Mouse (Mus musculus) C2C12 (cell line): Measurements from ENCODE around the gene Ankrd33. TPM values are rescaled to one million over a fixed set of nuclear protein-coding genes. Genes with fewer than 3 reads are reported as not detected.

Experiments used
- H3K27me3 ChIP-seq: one replicate; pipeline ENCODE4 v1.6.1; 2011; ENCODE audit not compliant: control insufficient read depth, insufficient read depth, insufficient read length
- H3K36me3 ChIP-seq: one replicate; pipeline ENCODE4 v1.6.1; 2011; ENCODE audit not compliant: control insufficient read depth, insufficient read depth
- H3K4me3 ChIP-seq: one replicate; pipeline ENCODE4 v1.5.1; 2011; ENCODE audit warnings: mild to moderate bottlenecking, control low read depth; ENCODE audit not compliant: poor library complexity, insufficient read depth, severe bottlenecking
- H3K79me2 ChIP-seq: one replicate; pipeline ENCODE4 v1.6.1; 2011; ENCODE audit not compliant: control insufficient read depth, insufficient read depth
- H3K79me3 ChIP-seq: one replicate; pipeline ENCODE4 v1.6.1; 2011; ENCODE audit warnings: low read depth, control low read depth
- H3ac ChIP-seq: one replicate; pipeline ENCODE3; 2011; ENCODE audit warnings: low read depth; ENCODE audit not compliant: control insufficient read depth, insufficient read length
- CEBPB ChIP-seq: IDR thresholded peaks from one replicate; pipeline ENCODE4 v1.6.1; 2011; ENCODE audit warnings: low read depth, mild to moderate bottlenecking, control low read depth, moderate library complexity
- CTCF ChIP-seq: IDR thresholded peaks from one replicate; pipeline ENCODE4 v1.5.1; 2011; ENCODE audit not compliant: control insufficient read depth, insufficient read depth, insufficient read length
- FOSL1 ChIP-seq: IDR thresholded peaks from one replicate; pipeline ENCODE4 v1.8.0; 2011; ENCODE audit warnings: mild to moderate bottlenecking, low read length; ENCODE audit not compliant: poor library complexity, insufficient read depth, severe bottlenecking
- MAX ChIP-seq: IDR thresholded peaks from one replicate; pipeline ENCODE4 v1.6.1; 2011; ENCODE audit warnings: mild to moderate bottlenecking, control low read depth
- MYOD1 ChIP-seq: IDR thresholded peaks from one replicate; pipeline ENCODE4 v1.6.1; 2011; ENCODE audit warnings: low read depth; ENCODE audit not compliant: control insufficient read depth, insufficient read length
- MYOG ChIP-seq: IDR thresholded peaks from one replicate; pipeline ENCODE4 v1.6.1; 2011; ENCODE audit not compliant: control insufficient read depth, insufficient read length; ENCODE audit errors: extremely low read depth
- USF1 ChIP-seq: IDR thresholded peaks from one replicate; pipeline ENCODE4 v1.6.1; 2011; ENCODE audit warnings: low read depth, mild to moderate bottlenecking, control low read depth, moderate library complexity
- long read RNA-seq, 2 experiments: library from polyadenylated mRNA; unstranded; transcript quantifications; one replicate each; pipeline ENCODE4 v2.0.0; 2019 to 2020
- polyA plus RNA-seq: library from polyadenylated mRNA; unstranded; fragments of >200 nt; fragmentation: generic; extraction: Trizol; gene quantifications from one replicate; pipeline ENCODE4 v1.2.1, GENCODE M21; 2012; ENCODE audit warnings: missing spikeins

Gene Ankrd33
- polyA plus RNA-seq: not detected
- long read RNA-seq, experiment 1: 0 reads
- long read RNA-seq, experiment 2: 0 reads

DNA sequence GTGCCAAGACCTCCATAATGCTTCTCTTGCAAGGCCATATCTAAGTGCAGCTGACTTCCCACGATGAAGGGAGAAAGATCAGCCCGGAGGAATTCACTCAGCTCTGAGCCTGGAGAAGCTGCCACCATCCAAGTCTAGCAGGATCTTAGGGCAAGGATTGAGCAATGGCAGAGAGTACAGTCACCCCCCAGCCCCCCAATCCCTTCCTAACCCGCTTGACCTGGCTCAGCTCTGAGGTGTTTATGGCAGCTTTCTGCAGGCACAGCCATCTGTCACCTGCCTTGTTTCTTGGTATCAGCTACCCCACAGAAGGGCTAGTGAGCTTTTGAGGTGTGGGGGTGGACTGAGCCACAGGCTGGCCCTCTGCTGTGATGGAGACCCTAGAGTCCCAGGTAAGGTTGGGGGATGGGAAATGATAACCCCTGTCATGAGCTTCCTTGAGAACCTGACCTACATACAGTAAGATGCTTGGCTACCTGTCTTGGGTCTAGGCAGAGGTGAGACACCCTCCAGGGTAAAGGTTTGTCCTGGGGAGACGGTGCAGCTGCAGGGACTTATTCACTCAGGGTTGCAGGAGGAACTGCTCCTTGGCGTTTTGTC, at the start of gene Ankrd33:
Gene Ankrd33 (plus strand): TSS at position 245 of the 600 bp plus-strand sequence.
- TF ChIP-seq FOSL1 (no peak), MYOD1 (no peak), CEBPB (no peak), USF1 (no peak), MAX (no peak), MYOG (no peak), CTCF (no peak)

DNA sequence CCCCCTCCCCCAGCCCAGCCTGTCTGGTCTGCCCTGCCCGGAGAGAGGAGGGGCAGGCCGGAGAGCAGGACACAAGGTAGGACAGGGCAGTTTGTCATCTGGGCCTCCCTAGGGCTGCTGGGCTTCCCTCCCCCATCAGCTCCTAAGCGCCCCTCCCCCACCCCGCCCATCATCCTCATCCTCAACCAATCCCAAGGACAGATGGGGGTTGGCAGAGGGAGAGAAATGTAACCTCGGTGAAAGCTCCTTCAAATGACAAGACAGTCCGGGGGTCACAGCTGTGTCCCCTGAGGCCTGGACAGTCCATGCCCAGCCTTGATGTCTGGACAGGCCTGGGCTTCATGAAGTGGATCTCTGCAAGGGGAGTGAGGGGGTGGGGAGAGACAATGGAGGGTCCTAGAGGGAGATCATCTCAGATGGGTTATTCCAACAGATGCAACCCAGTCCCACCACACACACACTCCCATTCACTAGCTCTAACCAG, 49.1 kb upstream of the Ankrd33 start:
- H3K79me3 ChIP-seq: no peaks in the 10 kb centered on the region
- no peak overlapping the region for H3ac ChIP-seq
- TF ChIP-seq FOSL1: no peak
- no peak for TF ChIP-seq USF1
- TF ChIP-seq CTCF: no peak
- no peak for TF ChIP-seq MYOD1
- no peak for TF ChIP-seq MAX
- no peak overlapping the region for H3K4me3 ChIP-seq
- H3K79me2 ChIP-seq: no peaks in the 10 kb centered on the region
- peaks cover 69% of the 10 kb centered on the region for H3K27me3 ChIP-seq
- no peaks in the 10 kb centered on the region for H3K36me3 ChIP-seq

More for the DNA sequence above, at the start of gene Ankrd33:
- H3K4me3 ChIP-seq: no peak within 1 kb of the TSS
- H3K36me3 ChIP-seq: no peaks in the 10 kb centered on the region
- H3K79me3 ChIP-seq: no peaks in the 10 kb centered on the region
- peaks cover 38% of the 10 kb centered on the region for H3K27me3 ChIP-seq
- H3K79me2 ChIP-seq: no peaks in the 10 kb centered on the region
- H3ac ChIP-seq: no peak within 1 kb of the TSS

DNA sequence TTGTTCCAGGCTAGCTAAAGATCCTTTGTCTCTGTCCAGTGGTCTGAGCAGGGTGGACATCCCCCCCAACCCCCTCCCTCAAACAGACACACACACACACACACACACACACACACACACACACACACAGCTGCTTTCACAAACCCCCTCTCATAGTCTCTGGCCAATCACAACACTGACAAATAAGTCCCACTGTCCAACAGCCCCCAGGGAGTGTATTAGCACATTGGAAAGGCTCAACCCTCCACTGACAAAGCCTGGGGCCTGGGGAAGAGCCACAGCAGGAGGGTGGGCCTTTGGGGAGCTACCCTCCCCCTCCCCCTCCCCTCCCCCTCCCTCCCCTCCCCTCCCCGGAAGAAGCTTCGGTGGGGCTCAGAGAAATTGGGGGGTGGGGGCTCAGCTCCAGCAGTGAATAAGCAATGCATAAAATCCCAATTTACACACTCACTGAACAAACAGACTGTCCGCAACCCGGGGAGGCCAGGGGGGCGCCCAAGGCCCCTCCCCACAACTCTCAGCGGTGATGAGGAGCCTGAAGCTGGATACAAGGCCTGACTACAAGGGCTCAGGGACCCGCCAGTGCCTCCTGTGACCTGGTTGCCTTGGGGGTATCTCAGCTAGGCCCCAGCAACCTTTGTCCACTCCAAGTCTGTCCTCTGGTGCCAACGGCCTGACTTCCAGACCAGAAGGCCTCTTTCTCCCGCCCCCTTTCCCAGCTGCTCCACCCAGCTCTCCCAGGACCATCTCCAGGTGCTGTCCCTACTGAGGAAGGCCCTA, 48.4 kb upstream of the Ankrd33 start:
- no peak for TF ChIP-seq CTCF
- TF ChIP-seq MYOG: no peak
- TF ChIP-seq CEBPB: no peak
- no peak for TF ChIP-seq FOSL1
- Histone ChIP-seq H3K4me3 (no peak overlapping the region), H3ac (no peak overlapping the region), H3K36me3 (no peaks in the 10 kb centered on the region), H3K27me3 (peaks cover 69% of the 10 kb centered on the region), H3K79me3 (no peaks in the 10 kb centered on the region), H3K79me2 (no peaks in the 10 kb centered on the region)

DNA sequence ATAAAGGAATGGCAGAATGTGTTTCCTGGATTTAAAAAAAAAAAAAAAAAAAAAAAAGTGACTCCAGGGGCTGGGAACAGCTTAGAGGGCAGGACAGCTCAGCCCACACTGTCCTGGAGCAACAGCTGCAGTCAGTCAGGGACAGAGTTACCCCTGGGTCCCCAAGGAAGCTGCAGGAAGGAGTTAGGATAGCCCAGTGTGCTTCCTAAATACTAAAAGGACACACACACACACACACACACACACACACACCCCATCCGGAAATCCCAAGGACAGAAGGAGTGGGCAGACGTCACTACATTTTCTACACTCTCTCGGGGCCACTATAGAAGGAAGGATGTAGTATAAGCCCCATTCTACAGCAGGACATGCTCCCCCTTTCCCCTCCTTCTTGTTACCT, 47.5 kb upstream of the Ankrd33 start:
- no peak overlapping the region for H3ac ChIP-seq
- H3K79me2 ChIP-seq: no peaks in the 10 kb centered on the region
- peaks cover 69% of the 10 kb centered on the region for H3K27me3 ChIP-seq
- H3K36me3 ChIP-seq: no peaks in the 10 kb centered on the region
- TF ChIP-seq CTCF (no peak), FOSL1 (no peak), MAX (no peak), CEBPB (no peak), MYOD1 (no peak), MYOG (no peak), USF1 (no peak)
- no peak overlapping the region for H3K4me3 ChIP-seq
- no peaks in the 10 kb centered on the region for H3K79me3 ChIP-seq

DNA sequence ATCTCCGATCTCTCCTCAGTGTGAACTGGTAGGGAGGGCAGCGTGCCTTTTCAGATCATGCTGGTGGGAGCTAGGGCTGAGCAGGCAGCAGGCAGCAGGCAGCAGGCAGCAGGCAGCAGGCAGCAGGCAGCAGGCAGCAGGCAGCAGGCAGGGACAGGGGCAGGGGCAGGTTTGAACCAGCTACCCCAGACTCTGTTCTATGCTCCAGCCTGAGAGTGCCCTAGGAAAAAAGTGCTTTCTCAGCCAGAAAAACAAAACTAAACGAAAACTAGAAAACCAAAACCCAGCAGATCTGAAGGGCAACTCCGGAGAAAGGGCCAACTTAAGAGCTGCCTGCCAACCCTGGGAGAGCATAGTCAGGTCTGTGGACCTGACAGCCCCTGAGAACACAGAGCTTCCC, 46.9 kb upstream of the Ankrd33 start:
- TF ChIP-seq FOSL1 (no peak), MYOG (no peak), MAX (no peak), CTCF (no peak), USF1 (no peak)
- Histone ChIP-seq H3K36me3 (no peaks in the 10 kb centered on the region), H3K79me2 (no peaks in the 10 kb centered on the region), H3K27me3 (peaks cover 68% of the 10 kb centered on the region), H3K79me3 (no peaks in the 10 kb centered on the region), H3ac (no peak overlapping the region), H3K4me3 (no peak overlapping the region)
